Mouse (Mus musculus): ENCODE results near the gene Troap. TPM values are rescaled to one million over a fixed set of nuclear protein-coding genes. Genes with fewer than 3 reads are reported as not detected.

Gene Troap
- polyA plus RNA-seq, 1 experiment from 2014 or later: 25.4 TPM

- Histone ChIP-seq H3K27ac (no peak overlapping the region), H3K4me2 (replicated peaks) (no peak overlapping the region), H3K27me3 (replicated peaks) (no peaks in the 10 kb centered on the region), H3K36me3 (no peaks in the 10 kb centered on the region), H3K9me3 (no peaks in the 10 kb centered on the region), H3K4me3 (replicated peaks) (no peak overlapping the region), H3K4me1 (replicated peaks) (no peaks in the 10 kb centered on the region), H3K9ac (no peak overlapping the region)
- WGBS: 87% methylated on average over 3 of the region's 3 CpGs
- no peak for ATAC-seq
Measured at GRCm38 (mm10) chr15:99111139-99111538, 36.8 kb downstream of the Troap start.

- H3K9me3 ChIP-seq: no peaks in the 10 kb centered on the region
- H3K4me3 ChIP-seq (replicated peaks): no peak overlapping the region
- no peaks in the 10 kb centered on the region for H3K4me1 ChIP-seq (replicated peaks)
- no peak overlapping the region for H3K27ac ChIP-seq
- H3K36me3 ChIP-seq: no peaks in the 10 kb centered on the region
- H3K27me3 ChIP-seq (replicated peaks): no peaks in the 10 kb centered on the region
- WGBS: 41% methylated on average over 4 of the region's 4 CpGs
- H3K4me2 ChIP-seq (replicated peaks): no peak overlapping the region
- H3K9ac ChIP-seq: no peak overlapping the region
- ATAC-seq: no peak
Measured at GRCm38 (mm10) chr15:99111809-99112208, 37.4 kb downstream of the Troap start.

- Histone ChIP-seq H3K4me2 (replicated peaks) (peak overlapping the region; percentile 33), H3K9ac (no peak overlapping the region), H3K9me3 (no peaks in the 10 kb centered on the region), H3K4me3 (replicated peaks) (no peak overlapping the region; the same call in 1 of the 2 replicates), H3K27me3 (replicated peaks) (no peaks in the 10 kb centered on the region), H3K36me3 (no peaks in the 10 kb centered on the region), H3K4me1 (replicated peaks) (no peaks in the 10 kb centered on the region), H3K27ac (no peak overlapping the region)
- WGBS: 35% methylated on average over 11 of the region's 11 CpGs
- ATAC-seq: no peak
Measured at GRCm38 (mm10) chr15:99112843-99113395, 38.5 kb downstream of the Troap start.

- Histone ChIP-seq H3K4me2 (replicated peaks) (peak overlapping the region; percentile 33), H3K27ac (no peak overlapping the region), H3K36me3 (no peaks in the 10 kb centered on the region), H3K4me3 (replicated peaks) (no peak overlapping the region; the same call in 1 of the 2 replicates), H3K4me1 (replicated peaks) (no peaks in the 10 kb centered on the region), H3K9ac (no peak overlapping the region), H3K27me3 (replicated peaks) (no peaks in the 10 kb centered on the region), H3K9me3 (no peaks in the 10 kb centered on the region)
- ATAC-seq: peak; percentile 57
- 11% methylated on average over 9 of the region's 9 CpGs for WGBS
Measured at GRCm38 (mm10) chr15:99113396-99113975, 39.1 kb downstream of the Troap start.

- no peaks in the 10 kb centered on the region for H3K4me1 ChIP-seq (replicated peaks)
- H3K27ac ChIP-seq: peak overlapping the region; percentile 46; the same call in 1 of the 2 replicates
- H3K36me3 ChIP-seq: no peaks in the 10 kb centered on the region
- H3K9ac ChIP-seq: no peak overlapping the region
- H3K9me3 ChIP-seq: no peaks in the 10 kb centered on the region
- WGBS: 46% methylated on average over 14 of the region's 14 CpGs
- peak; percentile 41; the same call in 1 of the 2 replicates for ATAC-seq
- H3K4me3 ChIP-seq (replicated peaks): no peak overlapping the region
- no peaks in the 10 kb centered on the region for H3K27me3 ChIP-seq (replicated peaks)
- no peak overlapping the region for H3K4me2 ChIP-seq (replicated peaks)
Measured at GRCm38 (mm10) chr15:99114312-99115064, 40.1 kb downstream of the Troap start.

GRCm38 (mm10) chr15:99115065-99115423 is 40.7 kb downstream of the Troap start:
- H3K9ac ChIP-seq: no peak overlapping the region
- H3K4me3 ChIP-seq (replicated peaks): no peak overlapping the region
- no peaks in the 10 kb centered on the region for H3K36me3 ChIP-seq
- H3K9me3 ChIP-seq: no peaks in the 10 kb centered on the region
- H3K4me1 ChIP-seq (replicated peaks): no peaks in the 10 kb centered on the region
- H3K27me3 ChIP-seq (replicated peaks): no peaks in the 10 kb centered on the region
- no peak for ATAC-seq
- peak overlapping the region; percentile 46; the same call in 1 of the 2 replicates for H3K27ac ChIP-seq
- 74% methylated on average over 7 of the region's 7 CpGs for WGBS
- no peak overlapping the region for H3K4me2 ChIP-seq (replicated peaks)

- no peak overlapping the region for H3K27ac ChIP-seq
- 29% methylated on average over 11 of the region's 11 CpGs for WGBS
Measured at GRCm38 (mm10) chr15:99116539-99116938, 42.2 kb downstream of the Troap start.

GRCm38 (mm10) chr15:99120814-99121213 is 46.4 kb downstream of the Troap start:
- H3K36me3 ChIP-seq: no peaks in the 10 kb centered on the region
- 11% methylated on average over 11 of the region's 11 CpGs for WGBS
- H3K27me3 ChIP-seq (replicated peaks): no peaks in the 10 kb centered on the region
- H3K9me3 ChIP-seq: no peaks in the 10 kb centered on the region
- H3K9ac ChIP-seq: no peak overlapping the region
- H3K27ac ChIP-seq: no peak overlapping the region
- H3K4me1 ChIP-seq (replicated peaks): no peaks in the 10 kb centered on the region
- no peak overlapping the region for H3K4me3 ChIP-seq (replicated peaks)
- no peak for ATAC-seq
- H3K4me2 ChIP-seq (replicated peaks): no peak overlapping the region

More at GRCm38 (mm10) chr15:99116539-99116938, 42.2 kb downstream of the Troap start:
- no peak overlapping the region for H3K9ac ChIP-seq
- ATAC-seq: peak; percentile 37; the same call in 1 of the 2 replicates
- H3K27me3 ChIP-seq (replicated peaks): no peaks in the 10 kb centered on the region
- H3K9me3 ChIP-seq: no peaks in the 10 kb centered on the region
- no peak overlapping the region for H3K4me2 ChIP-seq (replicated peaks)
- no peaks in the 10 kb centered on the region for H3K36me3 ChIP-seq
- H3K4me3 ChIP-seq (replicated peaks): no peak overlapping the region
- no peaks in the 10 kb centered on the region for H3K4me1 ChIP-seq (replicated peaks)

- Histone ChIP-seq H3K36me3 (no peaks in the 10 kb centered on the region), H3K9me3 (no peaks in the 10 kb centered on the region), H3K4me2 (replicated peaks) (no peak overlapping the region), H3K4me1 (replicated peaks) (no peaks in the 10 kb centered on the region), H3K4me3 (replicated peaks) (no peak overlapping the region), H3K27me3 (replicated peaks) (no peaks in the 10 kb centered on the region), H3K9ac (no peak overlapping the region), H3K27ac (no peak overlapping the region)
- WGBS: 47% methylated on average over 2 of the region's 2 CpGs
- no peak for ATAC-seq
Measured at GRCm38 (mm10) chr15:99122642-99123041, 48.3 kb downstream of the Troap start.

- no peaks in the 10 kb centered on the region for H3K36me3 ChIP-seq
- peaks cover 18% of the 10 kb centered on the region for H3K4me1 ChIP-seq (replicated peaks)
- H3K9ac ChIP-seq: peak within 1 kb of the TSS; percentile 89
- peak within 1 kb of the TSS; percentile 95 for H3K27ac ChIP-seq
- H3K27me3 ChIP-seq (replicated peaks): no peaks in the 10 kb centered on the region
- H3K4me3 ChIP-seq (replicated peaks): peak within 1 kb of the TSS; percentile 71
- H3K4me2 ChIP-seq (replicated peaks): peak within 1 kb of the TSS; percentile 80
- under 1% methylated on average over 12 of the region's 12 CpGs for WGBS
- H3K9me3 ChIP-seq: no peaks in the 10 kb centered on the region
- ATAC-seq: no peak
Measured at GRCm38 (mm10) chr15:99125711-99126080, 51.3 kb downstream of the Troap start, which contains the start of gene Spats2. Gene Spats2, plus strand, starts transcription at chr15:99125916.

- WGBS: under 1% methylated on average over 104 of the region's 115 CpGs
- H3K9ac ChIP-seq: peak overlapping the region; percentile 89
- H3K4me1 ChIP-seq (replicated peaks): peaks cover 18% of the 10 kb centered on the region
- H3K9me3 ChIP-seq: no peaks in the 10 kb centered on the region
- peak; percentile 91 for ATAC-seq
- no peaks in the 10 kb centered on the region for H3K36me3 ChIP-seq
- no peaks in the 10 kb centered on the region for H3K27me3 ChIP-seq (replicated peaks)
- H3K4me3 ChIP-seq (replicated peaks): peak overlapping the region; percentile 71
- peak overlapping the region; percentile 95 for H3K27ac ChIP-seq
- peak overlapping the region; percentile 80 for H3K4me2 ChIP-seq (replicated peaks)
Measured at GRCm38 (mm10) chr15:99126081-99126815, 51.9 kb downstream of the Troap start.

GRCm38 (mm10) chr15:99126816-99127365 is 52.5 kb downstream of the Troap start:
- Histone ChIP-seq H3K4me2 (replicated peaks) (peak overlapping the region; percentile 80), H3K4me3 (replicated peaks) (peak overlapping the region; percentile 71), H3K36me3 (no peaks in the 10 kb centered on the region), H3K27ac (peak overlapping the region; percentile 95), H3K9ac (peak overlapping the region; percentile 89), H3K9me3 (no peaks in the 10 kb centered on the region), H3K27me3 (replicated peaks) (no peaks in the 10 kb centered on the region), H3K4me1 (replicated peaks) (peaks cover 18% of the 10 kb centered on the region)
- peak; percentile 54 for ATAC-seq
- under 1% methylated on average over 27 of the region's 35 CpGs for WGBS

All from intestine, embryonic 15.5 days (tissue).